Mouse (Mus musculus): ENCODE data around the gene Cnr1. TPM values are rescaled to one million over a fixed set of nuclear protein-coding genes. Genes with fewer than 3 reads are reported as not detected.

Cnr1 gene
- polyA plus RNA-seq, 1 experiment, result not detected

DNA sequence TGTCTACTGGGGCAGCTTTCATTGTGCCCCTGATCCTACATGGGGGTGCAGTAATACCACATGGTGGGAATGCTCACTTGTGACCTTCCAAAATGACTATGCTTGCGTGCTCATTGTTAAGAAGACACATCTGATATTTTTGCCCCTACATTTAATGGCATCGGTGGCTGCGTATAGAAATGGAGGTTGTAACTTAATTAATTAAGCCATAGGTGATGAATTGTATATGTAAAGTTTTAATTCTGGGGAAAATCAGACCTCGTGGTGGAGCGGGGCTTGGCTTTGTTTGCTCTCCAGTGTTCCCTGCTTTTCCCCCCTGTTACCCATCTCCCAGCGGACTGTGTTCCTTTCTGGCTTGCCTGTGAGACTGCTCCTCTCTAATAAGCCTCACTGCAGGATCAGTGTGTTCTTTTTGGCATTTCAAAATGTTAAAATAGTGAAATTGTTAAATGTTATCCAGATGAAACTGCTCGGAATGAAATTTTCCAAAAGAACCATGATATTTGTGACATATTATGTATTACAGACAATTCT lies 2.4 kb downstream of the Cnr1 start:
- H3K4me3 ChIP-seq (replicated peaks), result no peak overlapping the region
- H3K9me3 ChIP-seq (ENCODE audit: control insufficient read depth, low read length), result no peaks in the 10 kb centered on the region
- no peak for TF ChIP-seq TAL1 (IDR thresholded peaks at IDR 0.05; ENCODE audit: low read length)
- no peak for TF ChIP-seq GATA1 (IDR thresholded peaks at IDR 0.05; ENCODE audit: low read length)
- H3K36me3 ChIP-seq (ENCODE audit: control insufficient read depth), result no peaks in the 10 kb centered on the region
- no peaks in the 10 kb centered on the region for H3K4me1 ChIP-seq (ENCODE audit: control insufficient read depth)
- H3K27me3 ChIP-seq (ENCODE audit: control insufficient read depth), result peaks cover 48% of the 10 kb centered on the region

- TF ChIP-seq TAL1 (IDR thresholded peaks at IDR 0.05; ENCODE audit: low read length) (no peak), GATA1 (IDR thresholded peaks at IDR 0.05; ENCODE audit: low read length) (no peak)
- no peaks in the 10 kb centered on the region for H3K4me1 ChIP-seq (ENCODE audit: control insufficient read depth)
- no peaks in the 10 kb centered on the region for H3K9me3 ChIP-seq (ENCODE audit: control insufficient read depth, low read length)
Measured at GRCm38 (mm10) chr4:33927644-33928043, 3.3 kb downstream of the Cnr1 start.

GRCm38 (mm10) chr4:33928450-33928849 lies 4.1 kb downstream of the Cnr1 start:
- Histone ChIP-seq H3K27me3 (ENCODE audit: control insufficient read depth) (peaks cover 35% of the 10 kb centered on the region), H3K9me3 (ENCODE audit: control insufficient read depth, low read length) (no peaks in the 10 kb centered on the region), H3K36me3 (ENCODE audit: control insufficient read depth) (no peaks in the 10 kb centered on the region), H3K4me3 (replicated peaks) (no peak overlapping the region), H3K4me1 (ENCODE audit: control insufficient read depth) (no peaks in the 10 kb centered on the region)
- TF ChIP-seq GATA1 (IDR thresholded peaks at IDR 0.05; ENCODE audit: low read length) (no peak), TAL1 (IDR thresholded peaks at IDR 0.05; ENCODE audit: low read length) (no peak)

More at GRCm38 (mm10) chr4:33927644-33928043, 3.3 kb downstream of the Cnr1 start:
- Histone ChIP-seq H3K36me3 (ENCODE audit: control insufficient read depth) (no peaks in the 10 kb centered on the region), H3K4me3 (replicated peaks) (no peak overlapping the region), H3K27me3 (ENCODE audit: control insufficient read depth) (peaks cover 43% of the 10 kb centered on the region)

DNA sequence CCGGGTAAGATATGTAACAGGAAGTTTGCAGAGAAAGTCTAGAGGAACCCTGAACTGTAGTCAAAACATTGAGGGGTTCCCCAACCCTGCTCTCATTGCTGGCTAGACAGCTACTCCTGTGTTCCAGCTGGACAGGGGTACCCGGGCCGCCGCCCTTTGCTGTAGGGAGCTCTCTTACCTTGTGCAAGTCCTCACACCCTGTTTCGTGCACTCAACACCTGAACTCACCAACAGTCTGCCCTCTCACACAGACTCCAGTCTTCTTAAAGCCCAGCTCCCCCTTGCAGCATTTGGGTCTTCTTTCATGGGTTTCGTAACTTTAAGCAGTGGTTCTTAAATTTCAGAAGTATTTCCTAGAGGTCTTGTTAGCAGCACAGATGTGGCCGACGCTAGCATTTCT lies 7.0 kb downstream of the Cnr1 start:
- Histone ChIP-seq H3K4me1 (ENCODE audit: control insufficient read depth) (no peaks in the 10 kb centered on the region), H3K4me3 (replicated peaks) (no peak overlapping the region), H3K36me3 (ENCODE audit: control insufficient read depth) (no peaks in the 10 kb centered on the region), H3K27me3 (ENCODE audit: control insufficient read depth) (peaks cover 6% of the 10 kb centered on the region), H3K9me3 (ENCODE audit: control insufficient read depth, low read length) (no peaks in the 10 kb centered on the region)
- no peak for TF ChIP-seq TAL1 (IDR thresholded peaks at IDR 0.05; ENCODE audit: low read length)
- TF ChIP-seq GATA1 (IDR thresholded peaks at IDR 0.05; ENCODE audit: low read length), result no peak

DNA sequence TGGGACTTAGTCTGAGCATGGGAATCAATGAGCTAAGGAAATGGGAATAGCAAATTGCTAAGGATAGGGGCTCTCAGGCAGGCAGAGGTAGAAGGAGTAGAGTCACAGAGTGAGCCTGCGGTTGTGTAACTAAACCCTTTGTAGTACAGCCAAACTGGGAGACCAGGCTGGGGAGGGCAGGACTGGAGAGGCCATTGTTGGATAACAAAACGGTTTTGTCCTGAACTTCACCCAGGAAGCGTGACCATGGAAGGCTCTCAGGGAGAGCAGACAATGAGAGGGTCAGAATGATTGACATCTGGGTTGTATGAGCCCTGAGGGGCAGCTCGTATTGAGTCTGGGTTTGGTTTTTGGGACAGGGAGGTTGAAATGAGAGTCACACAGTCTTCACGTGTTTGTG lies 17.2 kb downstream of the Cnr1 start:
- H3K27me3 ChIP-seq (ENCODE audit: control insufficient read depth), result no peaks in the 10 kb centered on the region
- no peak overlapping the region for H3K4me3 ChIP-seq (replicated peaks)
- no peak for TF ChIP-seq GATA1 (IDR thresholded peaks at IDR 0.05; ENCODE audit: low read length)
- H3K36me3 ChIP-seq (ENCODE audit: control insufficient read depth), result no peaks in the 10 kb centered on the region
- H3K9me3 ChIP-seq (ENCODE audit: control insufficient read depth, low read length), result no peaks in the 10 kb centered on the region; the same call in 1 of the 2 replicates
- no peaks in the 10 kb centered on the region for H3K4me1 ChIP-seq (ENCODE audit: control insufficient read depth)

GRCm38 (mm10) chr4:33943936-33944335 lies 19.5 kb downstream of the Cnr1 start:
- H3K4me1 ChIP-seq (ENCODE audit: control insufficient read depth), result no peaks in the 10 kb centered on the region

DNA sequence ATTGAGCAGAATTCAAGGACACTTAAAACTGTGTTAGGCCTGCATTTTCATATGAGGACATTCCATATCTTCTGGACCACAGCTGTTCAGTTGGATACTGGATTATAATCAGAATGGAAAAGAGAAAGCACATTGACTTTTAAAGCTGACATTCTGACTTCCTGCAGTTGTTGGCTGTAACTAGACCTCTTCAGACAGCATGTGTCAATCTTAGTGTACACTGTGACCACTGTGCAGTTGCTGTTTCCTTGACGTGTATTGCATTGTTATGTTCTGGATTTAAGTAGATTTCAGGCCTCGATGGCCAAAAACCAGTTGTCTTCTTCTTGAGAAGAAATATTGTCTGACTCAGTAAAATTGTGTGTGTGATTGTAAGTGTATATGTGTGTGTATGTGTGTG lies 21.3 kb downstream of the Cnr1 start:
- no peaks in the 10 kb centered on the region for H3K27me3 ChIP-seq (ENCODE audit: control insufficient read depth)
- no peaks in the 10 kb centered on the region; the same call in 1 of the 2 replicates for H3K9me3 ChIP-seq (ENCODE audit: control insufficient read depth, low read length)
- TF ChIP-seq TAL1 (IDR thresholded peaks at IDR 0.05; ENCODE audit: low read length), result no peak
- H3K4me3 ChIP-seq (replicated peaks), result no peak overlapping the region
- no peaks in the 10 kb centered on the region for H3K36me3 ChIP-seq (ENCODE audit: control insufficient read depth)
- no peaks in the 10 kb centered on the region for H3K4me1 ChIP-seq (ENCODE audit: control insufficient read depth)

More at GRCm38 (mm10) chr4:33943936-33944335, 19.5 kb downstream of the Cnr1 start:
- Histone ChIP-seq H3K4me3 (replicated peaks) (no peak overlapping the region), H3K9me3 (ENCODE audit: control insufficient read depth, low read length) (no peaks in the 10 kb centered on the region; the same call in 1 of the 2 replicates), H3K36me3 (ENCODE audit: control insufficient read depth) (no peaks in the 10 kb centered on the region), H3K27me3 (ENCODE audit: control insufficient read depth) (no peaks in the 10 kb centered on the region)
- TF ChIP-seq TAL1 (IDR thresholded peaks at IDR 0.05; ENCODE audit: low read length) (no peak), GATA1 (IDR thresholded peaks at IDR 0.05; ENCODE audit: low read length) (no peak)

DNA sequence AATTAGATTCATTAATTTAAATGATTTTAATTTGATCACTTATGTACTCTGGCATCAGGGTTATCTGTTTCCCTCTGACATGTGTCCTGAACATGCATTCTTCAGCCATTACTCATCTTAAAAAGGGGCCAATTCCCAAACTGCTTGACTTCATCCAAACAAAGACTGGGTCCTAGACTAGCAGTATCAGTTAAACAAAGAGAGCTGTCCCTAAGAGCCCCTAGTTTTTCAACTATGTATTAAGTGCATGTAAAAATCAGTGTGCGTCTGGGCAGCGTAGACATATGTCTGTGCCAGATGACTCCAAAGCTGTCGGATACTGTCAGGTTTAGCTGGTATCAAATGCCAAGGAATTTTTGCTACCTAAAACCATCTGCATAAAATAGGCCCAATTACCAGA lies 23.2 kb downstream of the Cnr1 start:
- no peaks in the 10 kb centered on the region for H3K36me3 ChIP-seq (ENCODE audit: control insufficient read depth)
- no peaks in the 10 kb centered on the region for H3K27me3 ChIP-seq (ENCODE audit: control insufficient read depth)
- no peaks in the 10 kb centered on the region; the same call in 1 of the 2 replicates for H3K9me3 ChIP-seq (ENCODE audit: control insufficient read depth, low read length)
- no peak overlapping the region for H3K4me3 ChIP-seq (replicated peaks)
- no peaks in the 10 kb centered on the region for H3K4me1 ChIP-seq (ENCODE audit: control insufficient read depth)
- no peak for TF ChIP-seq TAL1 (IDR thresholded peaks at IDR 0.05; ENCODE audit: low read length)
- no peak for TF ChIP-seq GATA1 (IDR thresholded peaks at IDR 0.05; ENCODE audit: low read length)

GRCm38 (mm10) chr4:33957398-33957797 lies 33.0 kb downstream of the Cnr1 start:
- H3K27me3 ChIP-seq (ENCODE audit: control insufficient read depth), result no peaks in the 10 kb centered on the region
- H3K9me3 ChIP-seq (ENCODE audit: control insufficient read depth, low read length), result no peaks in the 10 kb centered on the region
- H3K36me3 ChIP-seq (ENCODE audit: control insufficient read depth), result no peaks in the 10 kb centered on the region
- H3K4me1 ChIP-seq (ENCODE audit: control insufficient read depth), result no peaks in the 10 kb centered on the region
- TF ChIP-seq TAL1 (IDR thresholded peaks at IDR 0.05; ENCODE audit: low read length) (no peak), GATA1 (IDR thresholded peaks at IDR 0.05; ENCODE audit: low read length) (no peak)
- no peak overlapping the region for H3K4me3 ChIP-seq (replicated peaks)

GRCm38 (mm10) chr4:33958515-33958914 lies 34.1 kb downstream of the Cnr1 start:
- TF ChIP-seq TAL1 (IDR thresholded peaks at IDR 0.05; ENCODE audit: low read length) (no peak), GATA1 (IDR thresholded peaks at IDR 0.05; ENCODE audit: low read length) (no peak)
- no peak overlapping the region for H3K4me3 ChIP-seq (replicated peaks)
- no peaks in the 10 kb centered on the region for H3K9me3 ChIP-seq (ENCODE audit: control insufficient read depth, low read length)
- H3K4me1 ChIP-seq (ENCODE audit: control insufficient read depth), result no peaks in the 10 kb centered on the region
- H3K36me3 ChIP-seq (ENCODE audit: control insufficient read depth), result no peaks in the 10 kb centered on the region
- no peaks in the 10 kb centered on the region for H3K27me3 ChIP-seq (ENCODE audit: control insufficient read depth)

Measured in erythroblast, embryonic 14.5 days (primary cell).